18 mouse cellular contexts compared by ENCODE assay signal in genomic region chr5:125080352-125080751, GRCm38 (mm10).
A peak's percentile ranks its signal among the peaks of the same experiment; 100 is the strongest.
DNase-seq lines count a peak whose midpoint lies in the region; ATAC-seq lines count a peak whose summit lies in the region.
"Had no signal": no experiment of that assay in that cellular context is flagged by ENCODE, and none has a peak within 500 bp of the region (broad histone marks: within the 10 kb centered on the region; RNA-seq: fewer than 3 reads in every experiment).

No protein-coding gene starts in this region.

- H3K4me3 ChIP-seq in forebrain, embryonic 14.5 days (ENCODE audit: low read depth, low read length) = no peak overlapping the region
- H3K4me3 ChIP-seq in forebrain, embryonic 10.5 days = no peak overlapping the region
- no peak overlapping the region for H3K4me3 ChIP-seq in hindbrain, embryonic 15.5 days
- H3K4me3 ChIP-seq in hindbrain, embryonic 10.5 days = no peak overlapping the region
- no peak overlapping the region for H3K4me3 ChIP-seq in midbrain, embryonic 15.5 days
- no peak overlapping the region for H3K4me3 ChIP-seq in midbrain, embryonic 11.5 days (ENCODE audit: low read depth, low read length)
- H3K4me3 ChIP-seq in stomach, embryonic 16.5 days (replicated peaks; ENCODE audit: low read length) = no peak overlapping the region
- H3K4me3 ChIP-seq: neural tube, embryonic 12.5 days had no signal

- H3K4me1 ChIP-seq in forebrain, embryonic 14.5 days (ENCODE audit: control insufficient read depth, insufficient read depth, low read length) = peaks cover 9% of the 10 kb centered on the region
- H3K4me1 ChIP-seq in forebrain, embryonic 10.5 days = peaks cover 15% of the 10 kb centered on the region
- H3K4me1 ChIP-seq in hindbrain, embryonic 15.5 days (replicated peaks) = peaks cover 20% of the 10 kb centered on the region
- H3K4me1 ChIP-seq in hindbrain, embryonic 10.5 days (replicated peaks) = peaks cover 11% of the 10 kb centered on the region
- H3K4me1 ChIP-seq in midbrain, embryonic 15.5 days = peaks cover 15% of the 10 kb centered on the region
- no peaks in the 10 kb centered on the region for H3K4me1 ChIP-seq in midbrain, embryonic 11.5 days (ENCODE audit: control insufficient read depth, insufficient read depth, low read length)
- peaks cover 20% of the 10 kb centered on the region for H3K4me1 ChIP-seq in stomach, embryonic 16.5 days (ENCODE audit: control insufficient read depth, insufficient read depth, low read length)

- no peak overlapping the region for H3K4me2 ChIP-seq in forebrain, embryonic 14.5 days (ENCODE audit: low read length)
- H3K4me2 ChIP-seq in hindbrain, embryonic 15.5 days = no peak overlapping the region
- H3K4me2 ChIP-seq in midbrain, embryonic 15.5 days = no peak overlapping the region
- H3K4me2 ChIP-seq in midbrain, embryonic 11.5 days = no peak overlapping the region
- H3K4me2 ChIP-seq in stomach, embryonic 16.5 days (ENCODE audit: low read depth, low read length) = no peak overlapping the region
- H3K4me2 ChIP-seq: neural tube, embryonic 12.5 days had no signal

- H3K27me3 ChIP-seq in forebrain, embryonic 14.5 days (replicated peaks; ENCODE audit: control insufficient read depth, insufficient read depth, low read length) = no peaks in the 10 kb centered on the region
- no peaks in the 10 kb centered on the region for H3K27me3 ChIP-seq in forebrain, embryonic 10.5 days (ENCODE audit: poor library complexity, severe bottlenecking)
- no peaks in the 10 kb centered on the region for H3K27me3 ChIP-seq in hindbrain, embryonic 15.5 days
- H3K27me3 ChIP-seq in hindbrain, embryonic 10.5 days (ENCODE audit: insufficient read depth, poor library complexity, severe bottlenecking) = no peaks in the 10 kb centered on the region
- no peaks in the 10 kb centered on the region for H3K27me3 ChIP-seq in midbrain, embryonic 15.5 days (replicated peaks)
- no peaks in the 10 kb centered on the region for H3K27me3 ChIP-seq in midbrain, embryonic 11.5 days (ENCODE audit: control insufficient read depth, insufficient read depth, low read length)
- no peaks in the 10 kb centered on the region for H3K27me3 ChIP-seq in stomach, embryonic 16.5 days (ENCODE audit: control insufficient read depth, insufficient read depth, low read length)
- H3K27me3 ChIP-seq: CH12.LX; neural tube, embryonic 12.5 days had no signal

- H3K9ac ChIP-seq in forebrain, embryonic 14.5 days (ENCODE audit: low read length) = no peak overlapping the region
- H3K9ac ChIP-seq in hindbrain, embryonic 15.5 days = no peak overlapping the region
- H3K9ac ChIP-seq in midbrain, embryonic 15.5 days = no peak overlapping the region
- no peak overlapping the region for H3K9ac ChIP-seq in midbrain, embryonic 11.5 days (ENCODE audit: low read length)
- no peak overlapping the region for H3K9ac ChIP-seq in stomach, embryonic 16.5 days (ENCODE audit: low read length)
- H3K9ac ChIP-seq: neural tube, embryonic 12.5 days had no signal

- 93% methylated on average over 4 of the region's 4 CpGs for WGBS in forebrain, embryonic 14.5 days
- 92% methylated on average over 4 of the region's 4 CpGs for WGBS in forebrain, embryonic 10.5 days
- WGBS in hindbrain, embryonic 15.5 days = 83% methylated on average over 4 of the region's 4 CpGs
- 89% methylated on average over 4 of the region's 4 CpGs for WGBS in hindbrain, embryonic 10.5 days
- 92% methylated on average over 4 of the region's 4 CpGs for WGBS in midbrain, embryonic 15.5 days
- 90% methylated on average over 4 of the region's 4 CpGs for WGBS in midbrain, embryonic 11.5 days
- 82% methylated on average over 4 of the region's 4 CpGs for WGBS in stomach, embryonic 16.5 days

- peaks cover 70% of the 10 kb centered on the region for H3K36me3 ChIP-seq in forebrain, embryonic 14.5 days (ENCODE audit: control insufficient read depth, insufficient read depth, low read length)
- peaks cover 100% of the 10 kb centered on the region for H3K36me3 ChIP-seq in forebrain, embryonic 10.5 days (replicated peaks)
- H3K36me3 ChIP-seq in hindbrain, embryonic 15.5 days = peaks cover 41% of the 10 kb centered on the region
- peaks cover 100% of the 10 kb centered on the region for H3K36me3 ChIP-seq in hindbrain, embryonic 10.5 days
- H3K36me3 ChIP-seq in midbrain, embryonic 15.5 days (replicated peaks) = peaks cover 20% of the 10 kb centered on the region
- peaks cover 10% of the 10 kb centered on the region for H3K36me3 ChIP-seq in midbrain, embryonic 11.5 days (ENCODE audit: control insufficient read depth, insufficient read depth, low read length)
- H3K36me3 ChIP-seq in stomach, embryonic 16.5 days (ENCODE audit: control insufficient read depth, insufficient read depth, low read length) = peaks cover 13% of the 10 kb centered on the region; the same call in 1 of the 2 replicates

- 0 out of 2 replicates have a peak overlapping the region, but pooled peaks have one; percentile 77 for H3K27ac ChIP-seq in forebrain, embryonic 14.5 days (ENCODE audit: low read depth, low read length)
- no peak overlapping the region for H3K27ac ChIP-seq in forebrain, embryonic 10.5 days
- peak overlapping the region; percentile 78 for H3K27ac ChIP-seq in hindbrain, embryonic 15.5 days (replicated peaks)
- no peak overlapping the region for H3K27ac ChIP-seq in hindbrain, embryonic 10.5 days
- peak overlapping the region; percentile 75; the same call in 1 of the 2 replicates for H3K27ac ChIP-seq in midbrain, embryonic 15.5 days
- no peak overlapping the region for H3K27ac ChIP-seq in midbrain, embryonic 11.5 days (ENCODE audit: low read depth, low read length)
- peak overlapping the region; percentile 94; the same call in 1 of the 2 replicates for H3K27ac ChIP-seq in stomach, embryonic 16.5 days (ENCODE audit: low read length)
- H3K27ac ChIP-seq: macrophage; neural tube, embryonic 12.5 days had no signal

- DNase-seq in forebrain, embryonic 14.5 days (ENCODE audit: low spot score) = no peak
- DNase-seq in forebrain, embryonic 10.5 days (ENCODE audit: extremely low spot score, low spot score) = no peak
- DNase-seq in hindbrain, embryonic 10.5 days (ENCODE audit: low spot score) = no peak
- DNase-seq in midbrain, embryonic 11.5 days (ENCODE audit: low spot score, missing footprints) = no peak
- no peak for DNase-seq in frontal cortex, adult 2 months (ENCODE audit: extremely low spot score in 1 of 2, low spot score in 1 of 2)
- DNase-seq: cerebellum, adult 9-10 months; embryo, embryonic 11 days; kidney, adult 18-20 months; kidney, postnatal 4 days; lung, adult 2 months; midbrain, embryonic 14.5 days; retina, postnatal 1 day had no signal

- no peaks in the 10 kb centered on the region for H3K9me3 ChIP-seq in forebrain, embryonic 14.5 days (replicated peaks; ENCODE audit: control insufficient read depth, low read length)
- no peaks in the 10 kb centered on the region for H3K9me3 ChIP-seq in forebrain, embryonic 10.5 days
- H3K9me3 ChIP-seq in hindbrain, embryonic 15.5 days = no peaks in the 10 kb centered on the region
- no peaks in the 10 kb centered on the region for H3K9me3 ChIP-seq in hindbrain, embryonic 10.5 days
- H3K9me3 ChIP-seq in midbrain, embryonic 15.5 days = no peaks in the 10 kb centered on the region
- H3K9me3 ChIP-seq in midbrain, embryonic 11.5 days (ENCODE audit: control insufficient read depth, low read length) = no peaks in the 10 kb centered on the region
- no peaks in the 10 kb centered on the region for H3K9me3 ChIP-seq in stomach, embryonic 16.5 days (replicated peaks; ENCODE audit: control insufficient read depth, low read length)
- H3K9me3 ChIP-seq: neural tube, embryonic 12.5 days had no signal

- no peak for ATAC-seq in forebrain, embryonic 14.5 days
- ATAC-seq in hindbrain, embryonic 15.5 days (ENCODE audit: low FRiP score, low read depth) = no peak
- no peak for ATAC-seq in midbrain, embryonic 15.5 days (replicated peaks)
- ATAC-seq in midbrain, embryonic 11.5 days (ENCODE audit: low FRiP score) = no peak
- ATAC-seq in stomach, embryonic 16.5 days (ENCODE audit: insufficient read depth, low FRiP score) = no peak

Comparison
In these comparisons a context has a peak if more than half of its experiments do, and no peak if none do; other contexts are left out.
1. H3K27ac ChIP-seq: peak in forebrain, embryonic 14.5 days (single experiment), hindbrain, embryonic 15.5 days (single experiment), midbrain, embryonic 15.5 days (single experiment) and stomach, embryonic 16.5 days (single experiment); none in forebrain, embryonic 10.5 days (single experiment), hindbrain, embryonic 10.5 days (single experiment) and midbrain, embryonic 11.5 days (single experiment).